Mouse (Mus musculus): Measurements from ENCODE around the gene Acad9. TPM values are rescaled to one million over a fixed set of nuclear protein-coding genes. Genes with fewer than 3 reads are reported as not detected.
A peak's percentile ranks its signal among the peaks of the same experiment; 100 is the strongest.
"Not testable (repeated sequence)": the region's sequence is repeated elsewhere in the genome, so short reads cannot be mapped to it uniquely, and the experiment has no call there.

Gene Acad9
- total and polyA plus RNA-seq, 2 experiments from 2014 or later = 30.9 to 65.6 TPM

GRCm38 (mm10) chr3:36116076-36116475 is 50.3 kb downstream of the Acad9 start:
- no peaks in the 10 kb centered on the region for H3K9me3 ChIP-seq (ENCODE audit: low read length)
- no peak overlapping the region for H3K27ac ChIP-seq (ENCODE audit: low read depth, low read length)
- no peaks in the 10 kb centered on the region for H3K36me3 ChIP-seq (ENCODE audit: insufficient read depth, low read length)
- H3K27me3 ChIP-seq (ENCODE audit: insufficient read depth, low read length) = no peaks in the 10 kb centered on the region
- no peak overlapping the region for H3K9ac ChIP-seq (replicated peaks; ENCODE audit: low read length, poor library complexity, severe bottlenecking)
- 81% methylated on average over 4 of the region's 4 CpGs for WGBS
- no peak overlapping the region for H3K4me2 ChIP-seq (ENCODE audit: low read depth, low read length, poor library complexity, severe bottlenecking)
- ATAC-seq (ENCODE audit: low FRiP score) (no peak), DNase-seq (ENCODE audit: low spot score) (no peak)
- no peaks in the 10 kb centered on the region for H3K4me1 ChIP-seq (ENCODE audit: insufficient read depth, low read length)
- TF ChIP-seq CTCF (IDR thresholded peaks at IDR 0.05) = no peak
- no peak overlapping the region for H3K4me3 ChIP-seq (ENCODE audit: low read depth, low read length)

- no peaks in the 10 kb centered on the region for H3K36me3 ChIP-seq (ENCODE audit: insufficient read depth, low read length)
- H3K27ac ChIP-seq (ENCODE audit: low read depth, low read length) = no peak overlapping the region
- no peaks in the 10 kb centered on the region for H3K27me3 ChIP-seq (ENCODE audit: insufficient read depth, low read length)
- no peak overlapping the region for H3K4me2 ChIP-seq (ENCODE audit: low read depth, low read length, poor library complexity, severe bottlenecking)
- no peak overlapping the region for H3K4me3 ChIP-seq (ENCODE audit: low read depth, low read length)
- no peaks in the 10 kb centered on the region for H3K4me1 ChIP-seq (ENCODE audit: insufficient read depth, low read length)
- ATAC-seq (ENCODE audit: low FRiP score) (no peak), DNase-seq (ENCODE audit: low spot score) (no peak)
- no peak overlapping the region for H3K9ac ChIP-seq (replicated peaks; ENCODE audit: low read length, poor library complexity, severe bottlenecking)
- TF ChIP-seq CTCF (IDR thresholded peaks at IDR 0.05) = no peak
- 0 out of 2 replicates have a peak, but pooled peaks cover 3% of the 10 kb centered on the region for H3K9me3 ChIP-seq (ENCODE audit: low read length)
These were observed 54.1 kb downstream of the Acad9 start for GRCm38 (mm10) chr3:36119684-36120548.

- 96% methylated on average over 9 of the region's 9 CpGs for WGBS
These were observed 60.4 kb downstream of the Acad9 start for GRCm38 (mm10) chr3:36126176-36126575.

GRCm38 (mm10) chr3:36136152-36136551 is 70.4 kb downstream of the Acad9 start:
- no peaks in the 10 kb centered on the region for H3K9me3 ChIP-seq (ENCODE audit: low read length)
- no peak overlapping the region for H3K4me2 ChIP-seq (ENCODE audit: low read depth, low read length, poor library complexity, severe bottlenecking)

More at GRCm38 (mm10) chr3:36126176-36126575, 60.4 kb downstream of the Acad9 start:
- not testable (repeated sequence) for DNase-seq (ENCODE audit: low spot score); H3K27ac ChIP-seq (ENCODE audit: low read depth, low read length); H3K9ac ChIP-seq (replicated peaks; ENCODE audit: low read length, poor library complexity, severe bottlenecking); H3K9me3 ChIP-seq (ENCODE audit: low read length); H3K4me3 ChIP-seq (ENCODE audit: low read depth, low read length); H3K36me3 ChIP-seq (ENCODE audit: insufficient read depth, low read length); H3K27me3 ChIP-seq (ENCODE audit: insufficient read depth, low read length); ATAC-seq (ENCODE audit: low FRiP score); H3K4me1 ChIP-seq (ENCODE audit: insufficient read depth, low read length); H3K4me2 ChIP-seq (ENCODE audit: low read depth, low read length, poor library complexity, severe bottlenecking)

DNA sequence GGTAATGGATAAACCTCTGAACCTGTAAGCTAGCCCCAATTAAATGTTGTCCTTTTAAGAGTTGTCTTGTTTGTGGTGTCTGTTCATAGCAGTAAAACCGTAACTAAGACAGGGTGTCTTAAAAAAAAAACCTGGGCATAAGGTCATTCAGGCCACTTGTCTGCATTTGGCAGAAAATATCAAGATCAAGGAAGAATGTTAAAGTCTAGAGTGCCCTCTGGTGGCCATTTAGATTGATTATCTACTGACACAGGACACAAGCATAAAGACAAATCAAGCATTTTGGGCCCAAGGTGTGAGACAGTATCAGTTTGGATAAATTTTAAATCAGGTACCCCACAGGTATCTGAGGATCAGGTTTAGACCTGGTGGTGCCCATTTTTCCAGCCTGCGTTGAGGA is 71.8 kb downstream of the Acad9 start:
- Histone ChIP-seq H3K27ac (ENCODE audit: low read depth, low read length) (no peak overlapping the region), H3K4me2 (ENCODE audit: low read depth, low read length, poor library complexity, severe bottlenecking) (no peak overlapping the region), H3K4me3 (ENCODE audit: low read depth, low read length) (no peak overlapping the region), H3K9ac (replicated peaks; ENCODE audit: low read length, poor library complexity, severe bottlenecking) (no peak overlapping the region), H3K27me3 (ENCODE audit: insufficient read depth, low read length) (no peaks in the 10 kb centered on the region), H3K36me3 (ENCODE audit: insufficient read depth, low read length) (no peaks in the 10 kb centered on the region), H3K4me1 (ENCODE audit: insufficient read depth, low read length) (no peaks in the 10 kb centered on the region), H3K9me3 (ENCODE audit: low read length) (no peaks in the 10 kb centered on the region)
- DNase-seq (ENCODE audit: low spot score) (peak; percentile 52), ATAC-seq (ENCODE audit: low FRiP score) (no peak)
- 62% methylated on average over 2 of the region's 2 CpGs for WGBS
- peak; percentile 42 for TF ChIP-seq CTCF (IDR thresholded peaks at IDR 0.05)

More at GRCm38 (mm10) chr3:36136152-36136551, 70.4 kb downstream of the Acad9 start:
- ATAC-seq (ENCODE audit: low FRiP score) (no peak), DNase-seq (ENCODE audit: low spot score) (no peak)
- Histone ChIP-seq H3K27me3 (ENCODE audit: insufficient read depth, low read length) (no peaks in the 10 kb centered on the region), H3K36me3 (ENCODE audit: insufficient read depth, low read length) (no peaks in the 10 kb centered on the region), H3K9ac (replicated peaks; ENCODE audit: low read length, poor library complexity, severe bottlenecking) (no peak overlapping the region), H3K4me1 (ENCODE audit: insufficient read depth, low read length) (no peaks in the 10 kb centered on the region), H3K27ac (ENCODE audit: low read depth, low read length) (no peak overlapping the region), H3K4me3 (ENCODE audit: low read depth, low read length) (no peak overlapping the region)
- TF ChIP-seq CTCF (IDR thresholded peaks at IDR 0.05) = no peak

GRCm38 (mm10) chr3:36138171-36138660 is 72.4 kb downstream of the Acad9 start:
- TF ChIP-seq CTCF (IDR thresholded peaks at IDR 0.05) = no peak
- Histone ChIP-seq H3K4me3 (ENCODE audit: low read depth, low read length) (no peak overlapping the region), H3K9ac (replicated peaks; ENCODE audit: low read length, poor library complexity, severe bottlenecking) (no peak overlapping the region), H3K4me2 (ENCODE audit: low read depth, low read length, poor library complexity, severe bottlenecking) (no peak overlapping the region), H3K27ac (ENCODE audit: low read depth, low read length) (no peak overlapping the region), H3K27me3 (ENCODE audit: insufficient read depth, low read length) (no peaks in the 10 kb centered on the region), H3K4me1 (ENCODE audit: insufficient read depth, low read length) (no peaks in the 10 kb centered on the region), H3K9me3 (ENCODE audit: low read length) (no peaks in the 10 kb centered on the region), H3K36me3 (ENCODE audit: insufficient read depth, low read length) (no peaks in the 10 kb centered on the region)
- 76% methylated on average over 1 of the region's 1 CpGs for WGBS
- ATAC-seq (ENCODE audit: low FRiP score) = no peak
- DNase-seq (ENCODE audit: low spot score) = no peak

All from midbrain, postnatal 0 days (tissue).